Mouse (Mus musculus): ENCODE data around the gene Cd8a.
"Not testable (repeated sequence)": the region's sequence is repeated elsewhere in the genome, so short reads cannot be mapped to it uniquely, and the experiment has no call there.

The Cd8a gene

DNA sequence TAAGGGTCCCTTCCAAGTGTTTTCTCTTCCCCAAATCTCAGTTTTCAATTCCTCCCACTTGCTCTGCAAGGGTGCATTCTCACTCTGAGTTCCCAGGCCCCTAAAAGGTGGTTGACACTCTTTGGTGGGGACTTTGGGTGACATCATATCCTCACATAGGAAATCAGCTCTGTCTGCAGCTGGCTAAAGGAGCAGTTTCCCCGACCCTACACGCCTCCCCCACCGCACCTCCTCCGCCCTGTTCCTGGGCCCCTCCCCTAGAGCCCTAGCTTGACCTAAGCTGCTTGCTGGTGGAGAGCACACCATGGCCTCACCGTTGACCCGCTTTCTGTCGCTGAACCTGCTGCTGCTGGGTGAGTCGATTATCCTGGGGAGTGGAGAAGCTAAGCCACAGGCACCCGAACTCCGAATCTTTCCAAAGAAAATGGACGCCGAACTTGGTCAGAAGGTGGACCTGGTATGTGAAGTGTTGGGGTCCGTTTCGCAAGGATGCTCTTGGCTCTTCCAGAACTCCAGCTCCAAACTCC lies at the start of gene Cd8a:
TSS of gene Cd8a (plus strand) at position 179 of the 527 bp plus-strand sequence.
- DNase-seq, result no peak

DNA sequence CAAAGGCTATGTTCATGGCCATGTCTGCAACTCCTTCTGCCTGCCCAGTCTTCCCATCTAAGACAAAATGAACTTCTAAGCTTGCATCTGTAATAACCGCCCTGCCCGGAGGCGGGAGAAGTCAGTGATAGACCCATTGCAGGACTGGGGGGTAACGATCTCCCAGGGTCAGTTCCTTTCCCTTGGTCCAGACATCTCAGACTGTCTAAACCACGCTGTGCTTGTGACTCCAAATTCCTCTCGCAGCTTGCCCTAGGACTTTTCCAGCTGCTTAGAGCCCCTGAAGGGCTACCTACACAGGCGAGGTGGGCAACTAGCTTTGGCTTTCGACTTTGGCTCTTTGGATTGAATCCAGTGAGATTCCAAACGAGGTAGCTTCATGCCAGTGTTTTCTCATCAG lies 48.4 kb upstream of the Cd8a start:
- no peak for DNase-seq

DNA sequence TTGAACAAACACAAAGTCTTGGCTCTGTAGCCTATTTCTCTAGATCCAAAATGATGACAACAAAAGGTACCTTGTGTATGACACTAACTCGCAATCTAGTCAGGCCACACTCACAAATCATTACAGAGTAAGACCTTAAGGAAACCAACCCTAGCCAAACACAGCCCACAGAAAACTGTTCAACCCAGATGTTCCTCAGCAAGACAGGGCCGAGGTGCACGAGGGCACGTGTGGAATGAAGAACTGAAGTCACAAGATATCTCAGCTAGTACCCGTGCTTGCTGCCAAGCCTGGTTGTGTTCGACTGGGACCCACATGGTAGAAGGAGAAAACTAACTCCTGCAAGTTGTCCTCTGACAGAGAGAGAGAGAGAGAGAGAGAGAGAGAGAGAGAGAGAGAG lies 43.3 kb upstream of the Cd8a start:
- no peak for DNase-seq

DNA sequence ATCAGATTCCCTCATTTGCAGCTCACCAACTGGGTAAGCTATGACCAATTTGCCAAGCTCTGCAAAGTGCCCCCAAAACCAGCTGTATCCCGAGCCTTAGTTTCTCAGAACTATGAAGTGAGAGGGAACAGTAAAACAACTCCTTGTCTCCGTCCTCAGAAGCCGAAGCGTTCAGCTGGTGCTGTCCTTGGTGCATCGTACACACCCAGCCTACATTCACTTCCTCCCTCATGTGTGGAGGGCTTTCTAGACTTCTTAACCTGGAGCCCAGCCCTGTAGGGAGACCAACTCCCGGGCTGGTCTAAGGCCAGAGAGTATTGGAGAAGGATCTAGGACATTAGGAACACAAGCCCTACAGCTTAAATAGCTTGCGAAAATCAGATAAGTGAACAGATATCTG lies 42.7 kb upstream of the Cd8a start:
- DNase-seq, result no peak

DNA sequence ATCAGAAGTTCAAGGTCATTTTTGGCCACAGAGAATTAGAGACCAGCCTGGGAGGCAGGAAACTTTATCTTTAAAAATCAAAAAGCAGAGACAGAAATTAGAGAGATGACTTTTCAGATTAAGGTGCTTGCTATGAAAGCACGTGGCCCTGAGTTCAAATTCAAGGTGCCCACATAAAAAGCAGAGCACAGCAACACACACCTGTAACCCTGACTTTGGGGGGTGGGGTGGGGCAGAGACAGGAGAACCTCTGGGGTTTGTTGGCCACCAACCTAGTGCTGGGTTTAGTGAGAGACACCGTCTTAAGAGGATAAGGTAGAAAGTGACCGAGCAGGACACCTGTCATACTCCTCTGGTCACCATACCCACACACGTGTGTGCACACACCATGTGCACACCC lies 41.7 kb upstream of the Cd8a start:
- DNase-seq, result not testable (repeated sequence)

DNA sequence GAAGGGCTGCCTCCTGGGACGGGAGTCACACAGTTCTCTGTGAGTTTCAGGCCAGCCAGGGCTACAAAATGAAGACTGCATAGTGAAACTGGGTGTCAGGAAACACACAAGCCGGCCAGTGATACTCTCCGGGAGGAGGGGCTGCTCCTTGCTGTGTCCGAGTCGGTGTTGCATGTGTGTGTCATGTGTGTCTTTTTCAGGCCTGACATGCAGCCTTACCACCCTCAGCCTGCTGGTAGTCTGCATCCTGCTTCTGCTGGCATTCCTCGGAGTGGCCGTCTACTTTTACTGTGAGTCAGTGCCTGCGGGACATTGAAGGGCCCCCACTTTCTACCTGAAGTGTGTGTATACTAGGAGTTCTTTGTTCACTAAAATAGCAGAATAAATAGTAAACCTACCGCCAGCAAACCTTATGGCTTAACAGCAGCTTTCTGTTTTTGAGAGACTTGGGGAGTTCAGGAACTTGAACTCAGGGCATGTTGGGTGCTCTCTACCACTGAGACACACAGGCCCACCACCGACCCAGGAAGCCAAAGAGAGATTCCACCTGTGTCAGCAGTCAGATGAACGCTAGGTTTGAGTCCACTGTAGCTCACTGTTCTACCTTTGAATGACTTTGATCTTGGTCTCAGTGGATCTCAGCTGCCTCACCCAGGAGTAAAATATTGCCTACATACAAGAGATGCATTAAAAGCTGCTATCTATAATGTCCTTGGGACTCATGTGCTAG lies 40.8 kb upstream of the Cd8a start:
- DNase-seq, result no peak

DNA sequence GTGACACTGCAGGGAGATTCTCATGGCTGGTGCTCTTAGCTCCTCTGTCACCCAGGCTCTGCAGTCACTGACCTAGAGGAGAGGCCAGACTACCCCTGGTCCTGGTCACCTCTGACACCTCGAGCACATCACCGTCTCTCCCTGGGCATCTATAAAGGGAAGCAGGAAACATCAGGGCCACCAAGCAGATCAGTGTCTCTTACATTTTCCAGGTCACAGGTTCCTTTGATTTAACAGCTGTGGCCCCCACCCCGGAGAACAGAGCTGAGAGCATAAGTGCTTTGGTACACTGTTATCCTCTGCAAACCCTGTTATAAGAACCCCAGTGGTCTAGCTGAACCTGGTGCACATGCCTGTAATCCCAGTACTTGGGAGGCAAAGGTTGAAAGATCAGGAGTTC lies 40.2 kb upstream of the Cd8a start:
- DNase-seq, result no peak

DNA sequence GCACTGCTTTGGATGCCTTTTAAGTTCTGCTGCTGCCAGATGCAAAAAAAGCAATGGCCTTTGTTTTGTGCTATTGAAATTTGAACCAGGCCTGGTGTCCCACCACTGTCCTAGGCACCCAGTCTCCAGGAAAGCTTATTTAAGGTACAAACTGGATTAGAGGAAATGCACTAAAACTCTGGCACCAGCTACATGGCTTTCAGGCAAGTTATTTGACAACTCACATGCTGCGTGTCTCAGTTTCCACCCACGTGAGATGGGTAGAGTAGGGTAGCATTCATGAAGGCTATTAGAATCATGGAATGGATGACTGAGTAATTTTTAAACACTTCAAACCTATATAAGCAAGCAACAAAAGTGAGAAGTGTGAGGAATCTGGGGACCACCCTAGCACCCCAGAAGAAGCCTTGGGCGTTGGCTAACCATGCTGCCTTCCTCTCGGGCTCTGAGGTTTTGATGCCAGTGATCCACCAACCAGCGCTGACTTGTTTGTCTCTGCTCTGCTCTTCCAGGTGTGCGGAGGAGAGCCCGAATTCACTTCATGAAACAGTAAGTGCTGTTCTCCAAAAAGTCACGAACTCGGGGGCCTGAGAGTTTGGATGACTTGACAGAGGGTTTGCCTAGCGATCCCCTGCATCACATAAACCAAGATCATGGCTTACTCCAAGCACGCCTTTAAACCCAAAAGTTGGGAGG lies 39.5 kb upstream of the Cd8a start:
- DNase-seq, result no peak

DNA sequence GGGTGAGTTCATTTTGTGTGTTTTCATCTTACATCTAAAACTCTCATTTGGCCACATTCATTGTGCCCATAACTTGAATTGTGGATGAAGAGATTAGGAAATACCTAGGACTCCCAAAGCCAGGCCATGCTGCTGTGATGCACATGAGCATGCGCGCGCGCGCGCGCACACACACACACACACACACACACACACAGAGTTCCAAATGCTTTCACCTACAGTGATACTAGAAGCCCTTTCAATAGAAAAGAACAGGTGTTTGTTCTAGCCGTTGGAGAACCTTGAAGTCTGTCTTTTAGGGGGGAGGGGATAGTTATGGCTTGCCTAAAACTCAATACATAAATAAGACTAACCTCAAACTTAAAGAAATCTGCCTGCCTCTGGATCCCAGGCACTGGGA lies 35.6 kb upstream of the Cd8a start:
- DNase-seq, result no peak

DNA sequence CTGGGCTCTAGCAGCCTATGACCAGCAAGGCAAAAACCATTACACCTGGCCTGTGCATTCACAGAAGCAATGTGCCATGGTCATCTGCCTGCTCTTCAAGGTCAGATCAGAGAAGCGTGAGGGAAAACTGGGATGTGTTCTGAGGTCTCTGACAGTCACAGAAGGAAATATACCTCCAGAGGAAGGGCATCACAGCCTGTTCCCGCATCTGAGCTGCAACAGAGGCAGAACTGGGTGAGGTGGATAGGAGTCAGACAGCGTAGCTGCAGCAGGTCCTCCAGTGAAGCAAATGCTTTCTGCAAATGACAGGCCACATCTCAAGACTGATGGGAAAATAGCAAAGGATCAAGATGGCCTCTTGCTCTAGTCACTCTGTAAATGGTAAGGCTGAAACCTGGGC lies 34.3 kb upstream of the Cd8a start:
- DNase-seq, result no peak

DNA sequence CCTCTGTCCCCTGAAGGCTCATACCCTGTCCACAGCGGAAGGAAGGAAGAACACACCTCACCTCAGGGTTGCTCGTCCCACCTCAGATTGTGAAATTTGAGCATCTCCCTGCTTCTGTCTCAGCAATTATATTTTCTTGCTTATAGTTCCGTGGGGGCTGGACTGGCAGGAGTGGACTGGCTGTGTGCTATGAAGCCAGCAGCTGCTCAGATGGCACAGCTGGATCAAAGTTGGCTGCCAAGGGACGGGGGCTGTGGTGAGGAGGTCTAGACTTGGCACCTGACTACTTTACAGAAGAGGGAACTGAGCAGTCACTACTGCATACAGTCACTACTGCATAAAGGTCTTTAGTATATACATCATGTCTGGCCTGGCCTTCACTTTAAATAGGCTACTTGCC lies 33.9 kb upstream of the Cd8a start:
- DNase-seq, result no peak

DNA sequence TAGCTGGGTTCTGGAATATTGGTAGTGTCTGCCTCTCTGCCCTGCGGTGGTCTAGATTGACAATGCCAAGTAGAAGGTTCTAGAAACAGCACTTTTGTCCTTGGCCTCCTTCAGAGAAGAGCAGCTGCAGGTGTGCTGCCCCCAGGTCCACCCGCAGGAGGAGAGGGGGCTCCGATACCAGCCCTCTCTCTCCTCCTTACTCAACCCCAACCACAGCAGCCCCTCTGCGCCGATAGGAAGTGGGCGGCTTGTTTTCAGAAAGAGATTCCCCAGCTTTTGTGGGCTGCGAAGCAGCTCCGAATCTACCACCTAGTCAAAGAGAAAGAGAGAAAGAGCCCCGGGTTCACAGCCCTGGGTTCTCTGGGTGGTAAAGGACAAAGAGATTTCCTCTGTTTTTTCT lies 32.0 kb upstream of the Cd8a start:
- DNase-seq, result no peak

DNA sequence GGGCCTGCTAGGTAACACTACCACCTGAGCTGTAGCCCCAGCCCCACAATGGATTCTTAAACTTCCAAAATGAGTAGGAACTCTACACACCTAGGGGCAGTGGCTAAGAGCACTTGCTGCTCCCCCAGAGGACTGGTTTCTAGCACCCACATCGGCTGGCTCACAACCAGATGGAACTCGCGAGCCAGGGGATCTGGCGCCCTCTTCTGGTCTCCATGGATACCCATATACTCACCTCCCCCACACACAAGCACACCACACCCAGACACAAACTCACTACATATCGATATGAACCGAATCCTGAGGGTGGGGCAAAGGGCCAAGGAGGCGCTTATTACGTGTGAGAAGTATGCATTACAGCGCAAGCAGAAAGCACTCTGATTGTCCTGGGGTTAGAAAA lies 25.2 kb upstream of the Cd8a start:
- no peak for DNase-seq

DNA sequence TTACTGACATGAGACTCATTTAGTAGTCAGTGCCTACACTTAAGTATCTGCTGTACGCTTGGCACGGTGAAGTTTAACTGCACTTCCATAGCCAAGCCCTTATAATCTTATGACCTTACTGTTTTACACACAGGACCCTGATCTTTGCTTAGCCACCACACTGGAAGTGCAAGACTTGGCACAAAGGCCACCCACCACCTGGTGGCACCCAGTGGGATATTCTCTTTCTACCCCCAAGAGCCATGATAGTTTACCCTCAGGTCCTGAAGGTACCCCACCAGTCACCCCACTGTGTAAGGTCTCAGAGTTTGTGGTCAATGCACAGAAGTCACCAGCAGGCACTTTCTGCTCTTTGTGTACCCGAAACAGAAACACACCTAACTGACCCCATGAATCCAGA lies 22.0 kb upstream of the Cd8a start:
- no peak for DNase-seq

DNA sequence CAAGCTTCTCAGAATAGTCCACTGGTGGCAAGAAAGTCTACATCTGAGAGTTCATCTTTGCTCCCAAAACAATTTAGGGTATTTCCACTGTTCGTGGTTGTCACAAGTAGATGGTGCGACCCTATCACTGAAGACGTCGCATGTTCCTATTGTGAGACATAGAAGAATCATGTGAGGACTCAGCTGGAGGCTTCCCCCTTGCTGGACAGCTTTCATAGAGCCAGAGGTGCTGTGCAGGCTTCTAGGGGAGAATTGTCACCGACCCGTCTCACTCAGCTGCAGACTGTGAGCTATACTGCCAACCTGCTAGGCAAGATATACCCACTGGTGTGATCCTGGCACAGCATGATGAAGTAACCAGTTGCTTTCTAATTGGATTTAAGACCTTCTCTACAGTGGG lies 21.0 kb upstream of the Cd8a start:
- DNase-seq, result no peak

DNA sequence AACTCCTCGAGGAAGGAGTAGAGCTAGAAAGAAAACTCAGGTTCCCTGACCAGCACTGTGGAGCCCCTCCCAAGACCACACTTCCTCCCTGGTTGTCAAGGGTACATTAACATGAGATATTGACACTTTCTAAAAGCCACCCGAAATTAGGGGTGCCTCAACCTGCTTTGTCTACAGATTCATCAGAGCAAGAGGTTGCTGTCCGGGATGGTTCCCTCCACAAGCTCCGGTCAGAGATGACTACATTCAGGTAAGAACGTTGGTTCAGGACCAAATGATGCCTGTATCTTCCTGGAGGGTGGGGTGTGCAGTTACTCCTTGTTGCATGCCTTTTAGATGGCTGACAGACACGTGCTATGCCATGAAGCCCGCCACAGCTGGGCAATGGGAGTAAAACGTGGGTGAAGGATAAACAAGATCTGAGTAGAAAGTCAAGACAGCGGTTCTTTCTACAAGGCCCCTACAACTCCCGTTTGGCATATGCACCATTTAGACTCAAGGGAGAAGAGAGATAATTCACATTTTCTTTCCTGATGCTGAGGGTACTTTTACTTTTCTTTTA lies 20.3 kb upstream of the Cd8a start:
- DNase-seq, result no peak

DNA sequence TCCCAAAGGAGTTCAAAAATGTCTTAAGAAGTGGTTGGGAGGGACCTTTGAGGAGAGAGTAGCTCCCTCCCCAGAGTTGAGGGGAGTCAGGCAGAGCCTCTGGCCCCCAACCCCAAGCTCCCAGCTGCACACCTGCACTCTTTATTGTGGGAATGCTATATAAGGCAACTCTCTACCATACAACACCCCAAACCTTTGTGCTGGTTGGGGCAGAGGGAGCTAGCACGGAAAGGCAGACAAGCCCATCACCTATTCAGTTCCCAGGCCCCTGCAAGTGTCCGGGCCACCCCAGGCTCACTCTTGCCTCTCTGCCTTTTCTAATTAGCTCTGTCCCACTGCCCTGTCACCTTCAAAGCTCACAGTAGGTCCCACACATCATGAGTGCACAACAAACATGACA lies 19.5 kb upstream of the Cd8a start:
- no peak for DNase-seq

DNA sequence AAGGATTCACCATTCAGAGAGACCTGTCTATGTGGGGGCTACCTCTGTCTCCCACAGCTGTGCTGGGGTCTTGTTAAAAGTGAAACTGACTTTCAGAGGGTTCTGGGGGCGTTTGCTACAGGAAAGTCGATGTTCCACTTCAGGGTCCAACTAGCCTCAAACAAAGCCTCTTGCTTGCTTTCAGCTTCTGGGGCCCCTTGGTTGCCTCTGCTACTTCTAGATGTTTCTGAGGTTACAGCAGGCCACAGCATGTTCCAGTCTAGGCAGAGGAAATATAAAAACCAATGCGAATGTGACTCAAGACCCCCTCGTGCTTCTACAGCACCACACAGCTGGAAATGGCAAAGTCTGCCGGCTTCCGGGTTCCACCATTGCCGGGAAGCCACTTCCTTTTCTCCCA lies 15.7 kb upstream of the Cd8a start:
- no peak for DNase-seq

DNA sequence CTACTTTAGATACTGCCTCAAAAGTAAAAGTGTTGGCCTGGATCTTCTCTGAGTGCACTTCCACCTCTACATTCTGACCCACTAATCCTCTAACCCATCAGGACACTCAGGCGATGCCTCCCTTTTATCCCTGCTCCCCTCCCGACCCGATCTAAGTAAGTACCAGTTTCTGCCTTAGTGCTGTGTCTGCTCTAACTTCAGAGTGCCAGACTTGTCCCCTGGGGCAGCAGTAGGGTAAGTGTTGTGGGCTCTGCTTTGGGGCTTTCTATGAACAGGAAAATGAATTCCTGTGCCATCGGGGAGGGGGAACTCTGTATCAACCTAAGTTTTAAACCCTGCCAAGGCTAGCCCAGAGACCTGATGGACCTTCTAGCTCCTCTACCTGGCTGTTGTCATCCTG lies 13.0 kb upstream of the Cd8a start:
- no peak for DNase-seq

DNA sequence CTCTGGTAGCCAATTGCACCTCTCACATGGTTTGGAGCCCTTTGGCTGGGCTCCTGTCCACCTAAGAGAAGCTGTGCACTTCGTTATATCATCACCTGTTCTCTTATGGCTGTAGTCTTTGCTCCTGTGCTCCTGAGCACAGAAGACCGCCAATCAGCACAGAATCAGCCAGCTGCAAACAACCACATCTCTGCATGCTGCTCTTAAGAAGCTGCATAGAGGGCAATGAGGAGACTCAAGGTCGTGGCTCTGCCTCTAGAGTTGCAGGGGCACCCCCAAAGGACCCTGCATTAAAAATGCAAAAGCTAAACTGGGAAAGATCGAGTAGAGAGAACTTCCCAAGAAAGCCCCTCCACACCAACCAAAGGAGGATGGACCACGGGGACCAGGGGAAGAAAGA lies 12.5 kb upstream of the Cd8a start:
- DNase-seq, result no peak

DNA sequence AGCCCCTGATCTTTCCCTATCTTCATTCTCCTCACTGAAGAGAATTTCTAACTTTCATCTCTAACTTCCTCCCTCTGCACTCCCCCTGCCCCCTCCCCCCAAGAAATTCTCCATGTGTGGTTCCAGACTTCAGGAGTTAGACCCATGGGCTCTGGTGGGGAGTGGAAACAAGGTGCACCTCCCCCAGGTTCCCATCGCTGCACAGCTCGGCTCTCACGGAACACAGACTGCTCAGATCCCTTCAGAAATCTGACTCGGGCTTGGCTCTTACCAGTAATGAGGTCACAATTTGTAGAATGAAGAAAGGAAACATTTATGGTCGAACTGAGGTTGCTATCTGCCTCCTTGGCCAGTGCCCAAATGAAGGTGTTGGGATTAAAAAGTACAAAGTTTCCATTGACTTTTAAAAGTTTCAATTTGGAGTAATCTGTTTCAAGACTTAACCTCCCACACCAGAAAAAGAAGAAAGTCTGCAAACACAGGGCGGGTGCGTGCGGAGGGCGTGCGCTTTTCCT lies 12.0 kb upstream of the Cd8a start:
- no peak for DNase-seq

DNA sequence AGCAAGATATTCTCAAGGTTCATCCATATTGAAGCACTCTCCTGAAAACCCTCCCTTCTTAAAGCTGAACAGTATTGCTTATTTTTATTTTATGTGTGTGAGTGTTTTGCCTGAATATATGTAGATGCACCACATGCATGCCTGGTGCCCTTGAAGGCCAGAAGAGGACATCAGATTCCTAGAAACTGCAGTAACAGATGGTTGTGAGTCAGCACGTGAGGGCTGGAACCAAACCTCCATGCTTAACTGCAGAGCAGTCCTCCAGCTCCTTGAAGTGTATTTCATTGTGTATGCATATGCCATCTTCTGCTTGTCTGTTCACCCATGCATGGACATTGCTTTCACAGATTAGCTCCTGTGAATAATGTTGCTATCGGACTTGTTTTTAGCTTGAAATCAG lies 9.2 kb upstream of the Cd8a start:
- no peak for DNase-seq

DNA sequence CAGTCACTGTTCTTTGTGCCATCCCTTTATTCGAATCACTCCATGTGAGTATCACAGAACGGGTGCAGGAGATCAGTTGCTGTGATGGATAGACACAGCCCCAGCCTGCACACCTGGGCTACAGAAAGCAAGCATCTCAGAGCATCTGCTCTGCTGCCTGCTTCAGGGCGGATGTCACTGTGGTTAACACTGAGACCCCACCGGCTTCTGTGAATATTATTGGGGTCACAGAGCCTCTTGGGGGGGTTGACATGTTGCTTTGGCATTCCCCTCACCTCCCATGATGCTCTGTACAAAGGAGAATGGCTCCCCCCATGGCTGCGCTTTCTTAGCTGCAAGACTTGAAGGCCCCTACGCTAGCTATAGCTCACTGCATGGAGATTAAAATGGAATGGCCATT lies 3.8 kb upstream of the Cd8a start:
- no peak for DNase-seq

DNA sequence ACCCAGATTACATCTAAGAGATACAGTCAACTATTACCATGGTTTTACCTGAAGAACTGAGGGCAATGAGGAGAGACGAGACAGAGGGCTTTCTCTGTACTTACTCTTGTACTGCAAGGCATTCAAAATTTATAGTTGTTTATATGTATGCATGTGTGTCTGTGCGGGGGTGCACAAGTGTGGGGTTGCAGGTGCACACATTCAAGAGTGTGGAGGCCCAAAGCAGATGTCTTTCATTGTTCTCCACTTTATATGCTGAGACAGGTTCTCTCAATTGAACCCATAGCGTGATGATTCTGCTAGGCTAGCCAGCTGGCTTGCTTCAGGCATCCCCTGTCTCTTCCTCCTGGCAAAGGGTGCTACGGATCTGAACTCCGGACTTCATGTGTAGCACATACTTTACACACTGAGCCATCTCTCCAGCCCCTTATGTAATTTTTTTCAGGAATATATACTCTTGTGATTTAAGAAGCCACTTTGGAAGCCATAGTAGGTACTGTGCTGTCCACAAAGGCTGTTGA lies 2.1 kb upstream of the Cd8a start:
- no peak for DNase-seq

All from cerebellum, adult 18-20 months (tissue).